Mouse (Mus musculus) kidney, adult 18-20 months (tissue): ENCODE measurements at regions not wholly inside any gene's neighbourhood (a gene's known extent, or its start where the extent isn't known, plus 50 kb on each side); places are given as distances from the start of the nearest gene placed in this dataset.

Experiments
- DNase-seq: peaks from one replicate; pipeline ENCODE4 v3.0.0; 2021

GRCm38 (mm10) chr3:79996803-79997202 is 112.5 kb downstream of the Fam198b start:
- DNase-seq = no peak

- DNase-seq = no peak
These were observed 118.0 kb downstream of the Fam198b start for GRCm38 (mm10) chr3:80002335-80002734.

GRCm38 (mm10) chr3:80003300-80004090 is 119.2 kb downstream of the Fam198b start:
- DNase-seq = no peak

- DNase-seq = no peak
These were observed 120.2 kb downstream of the Fam198b start for GRCm38 (mm10) chr3:80004556-80004955.

- DNase-seq = no peak
These were observed 120.6 kb downstream of the Fam198b start for GRCm38 (mm10) chr3:80004966-80005365.

GRCm38 (mm10) chr3:80005371-80005770 is 121.0 kb downstream of the Fam198b start:
- no peak for DNase-seq

GRCm38 (mm10) chr3:80006263-80006662 is 121.9 kb downstream of the Fam198b start:
- no peak for DNase-seq

- DNase-seq = no peak
These were observed 122.7 kb downstream of the Fam198b start for GRCm38 (mm10) chr3:80007006-80007405.

GRCm38 (mm10) chr3:80009275-80009674 is 124.9 kb downstream of the Fam198b start:
- no peak for DNase-seq

GRCm38 (mm10) chr3:80025795-80026194 is 141.5 kb downstream of the Fam198b start:
- DNase-seq = no peak

GRCm38 (mm10) chr3:80033071-80033470 is 148.7 kb downstream of the Fam198b start:
- no peak for DNase-seq

- DNase-seq = no peak
These were observed 154.3 kb downstream of the Fam198b start for GRCm38 (mm10) chr3:80038553-80039129.

- peak; percentile 11 for DNase-seq
These were observed 158.6 kb downstream of the Fam198b start for GRCm38 (mm10) chr3:80042756-80043484.

- DNase-seq = no peak
These were observed 165.3 kb downstream of the Fam198b start for GRCm38 (mm10) chr3:80049495-80050225.

GRCm38 (mm10) chr3:80050920-80051319 is 166.6 kb downstream of the Fam198b start:
- DNase-seq = no peak

GRCm38 (mm10) chr3:80051963-80052362 is 167.6 kb downstream of the Fam198b start:
- no peak for DNase-seq

- no peak for DNase-seq
These were observed 168.5 kb downstream of the Fam198b start for GRCm38 (mm10) chr3:80052879-80053278.

GRCm38 (mm10) chr3:80053435-80053834 is 169.1 kb downstream of the Fam198b start:
- no peak for DNase-seq

- no peak for DNase-seq
These were observed 172.5 kb downstream of the Fam198b start for GRCm38 (mm10) chr3:80056636-80057350.

GRCm38 (mm10) chr3:80058722-80059121 is 174.4 kb downstream of the Fam198b start:
- DNase-seq = peak; percentile 31

GRCm38 (mm10) chr3:80070726-80071125 is 186.4 kb downstream of the Fam198b start:
- no peak for DNase-seq

- peak; percentile 67 for DNase-seq
These were observed 195.6 kb downstream of the Fam198b start for GRCm38 (mm10) chr3:80079801-80080418.
